Mouse (Mus musculus): Measurements from ENCODE around the gene Inpp5d.

DNA sequence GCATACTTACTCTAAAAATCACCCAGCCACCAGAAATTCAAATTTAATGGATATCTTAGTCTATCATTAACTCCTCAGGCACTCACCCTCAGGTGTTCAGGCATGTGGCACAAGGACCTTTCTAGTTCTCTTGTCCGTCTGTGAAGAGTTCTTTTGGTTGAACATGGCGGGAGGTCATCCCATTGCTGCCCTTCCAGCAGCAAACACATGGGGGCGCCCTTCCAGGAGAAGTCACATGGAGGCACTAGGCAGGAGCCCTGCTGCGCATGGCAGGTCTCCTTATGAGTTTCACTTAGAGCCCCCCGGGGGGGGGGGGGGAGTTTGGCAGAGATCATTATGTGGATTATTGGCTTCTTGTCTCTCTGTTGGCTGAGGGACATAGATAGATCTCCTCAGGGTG lies 76.2 kb downstream of the Inpp5d start:
- TF ChIP-seq POLR2A (IDR thresholded peaks at IDR 0.05; ENCODE audit: extremely low read depth, insufficient read depth, low read length) (no peak), CTCF (IDR thresholded peaks at IDR 0.05; ENCODE audit: extremely low read depth, insufficient read depth, low read length) (no peak)
